Mouse (Mus musculus) telencephalon, adult 2 months (tissue): ENCODE measurements at regions not wholly inside any gene's neighbourhood (a gene's known extent, or its start where the extent isn't known, plus 50 kb on each side); places are given as distances from the start of the nearest gene placed in this dataset.
A peak's percentile ranks its signal among the peaks of the same experiment; 100 is the strongest.
"Not testable (repeated sequence)": the region's sequence is repeated elsewhere in the genome, so short reads cannot be mapped to it uniquely, and the experiment has no call there.

Source experiments
- DNase-seq: peaks from one replicate; pipeline ENCODE4 v3.0.0-alpha.2; 2011; ENCODE audit warnings: low read depth, low spot score

GRCm38 (mm10) chr16:31508981-31509380 is 86.9 kb downstream of the Bdh1 start:
- peak; percentile 81 for DNase-seq

- DNase-seq = no peak
These were observed 88.0 kb downstream of the Bdh1 start for GRCm38 (mm10) chr16:31510097-31510496.

GRCm38 (mm10) chr16:31518816-31519215 is 96.7 kb downstream of the Bdh1 start:
- DNase-seq = no peak

- DNase-seq = no peak
These were observed 98.0 kb downstream of the Bdh1 start for GRCm38 (mm10) chr16:31520081-31520480.

GRCm38 (mm10) chr16:31521786-31522185 is 99.7 kb downstream of the Bdh1 start:
- DNase-seq = no peak

- DNase-seq = no peak
These were observed 104.7 kb downstream of the Bdh1 start for GRCm38 (mm10) chr16:31526711-31527344.

- no peak for DNase-seq
These were observed 106.7 kb downstream of the Bdh1 start for GRCm38 (mm10) chr16:31528596-31529283.

- DNase-seq = no peak
These were observed 107.3 kb downstream of the Bdh1 start for GRCm38 (mm10) chr16:31529284-31529958.

GRCm38 (mm10) chr16:31530090-31530489 is 108.0 kb downstream of the Bdh1 start:
- no peak for DNase-seq

- no peak for DNase-seq
These were observed 111.2 kb downstream of the Bdh1 start for GRCm38 (mm10) chr16:31533196-31533777.

GRCm38 (mm10) chr16:31534923-31535523 is 112.9 kb downstream of the Bdh1 start:
- no peak for DNase-seq

- DNase-seq = no peak
These were observed 114.2 kb downstream of the Bdh1 start for GRCm38 (mm10) chr16:31536328-31536727.

GRCm38 (mm10) chr16:31538606-31539005 is 116.5 kb downstream of the Bdh1 start:
- no peak for DNase-seq

- DNase-seq = no peak
These were observed 119.6 kb upstream of the Dlg1 start for GRCm38 (mm10) chr16:31543499-31544170.

- DNase-seq = no peak
These were observed 117.0 kb upstream of the Dlg1 start for GRCm38 (mm10) chr16:31546062-31546827.

- DNase-seq = peak; percentile 46
These were observed 116.4 kb upstream of the Dlg1 start for GRCm38 (mm10) chr16:31546828-31547224.

GRCm38 (mm10) chr16:31547391-31547790 is 115.9 kb upstream of the Dlg1 start:
- DNase-seq = no peak

- DNase-seq = no peak
These were observed 113.3 kb upstream of the Dlg1 start for GRCm38 (mm10) chr16:31549975-31550374.

GRCm38 (mm10) chr16:31550539-31550938 is 112.7 kb upstream of the Dlg1 start:
- DNase-seq = not testable (repeated sequence)

GRCm38 (mm10) chr16:31551416-31552151 is 111.7 kb upstream of the Dlg1 start:
- no peak for DNase-seq
